Mouse (Mus musculus): ENCODE measurements around the gene Igdcc3. TPM values are rescaled to one million over a fixed set of nuclear protein-coding genes. Genes with fewer than 3 reads are reported as not detected.

Gene Igdcc3
- polyA plus RNA-seq, 1 experiment from 2014 or later = 4.4 TPM

DNA sequence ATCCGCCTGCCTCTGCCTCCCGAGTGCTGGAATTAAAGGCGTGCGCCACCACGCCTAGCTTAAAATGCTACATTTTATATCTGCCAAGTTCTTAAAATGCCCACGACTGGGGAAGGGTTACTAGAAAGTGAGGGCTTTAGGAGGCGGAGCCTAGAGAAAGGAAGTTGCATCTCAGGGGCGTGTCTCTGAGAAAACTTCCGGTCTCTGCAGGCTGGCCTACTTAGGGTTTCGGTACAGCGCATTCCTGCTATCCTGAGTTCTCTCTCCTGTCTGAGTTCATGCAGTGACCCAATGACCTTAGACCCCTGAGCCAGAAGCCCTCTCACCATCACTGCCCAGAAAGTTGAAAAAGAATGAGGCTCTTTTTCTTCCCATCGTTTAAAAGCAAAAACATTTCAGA lies 52.2 kb downstream of the Igdcc3 start:
- H3K9ac ChIP-seq (ENCODE audit: low read depth, low read length) = no peak overlapping the region
- no peak overlapping the region for H3K4me2 ChIP-seq (ENCODE audit: low read length)
- H3K36me3 ChIP-seq (ENCODE audit: control insufficient read depth, insufficient read depth, low read length) = no peaks in the 10 kb centered on the region
- no peak overlapping the region for H3K27ac ChIP-seq (ENCODE audit: low read depth, low read length)
- ATAC-seq = no peak
- H3K27me3 ChIP-seq (replicated peaks; ENCODE audit: control insufficient read depth, insufficient read depth, low read length) = no peaks in the 10 kb centered on the region
- H3K4me3 ChIP-seq (ENCODE audit: low read length) = no peak overlapping the region
- H3K4me1 ChIP-seq (ENCODE audit: control insufficient read depth, insufficient read depth, low read depth, low read length) = peaks cover 14% of the 10 kb centered on the region
- WGBS = 71% methylated on average over 12 of the region's 12 CpGs
- no peaks in the 10 kb centered on the region for H3K9me3 ChIP-seq (ENCODE audit: control insufficient read depth, low read length)

DNA sequence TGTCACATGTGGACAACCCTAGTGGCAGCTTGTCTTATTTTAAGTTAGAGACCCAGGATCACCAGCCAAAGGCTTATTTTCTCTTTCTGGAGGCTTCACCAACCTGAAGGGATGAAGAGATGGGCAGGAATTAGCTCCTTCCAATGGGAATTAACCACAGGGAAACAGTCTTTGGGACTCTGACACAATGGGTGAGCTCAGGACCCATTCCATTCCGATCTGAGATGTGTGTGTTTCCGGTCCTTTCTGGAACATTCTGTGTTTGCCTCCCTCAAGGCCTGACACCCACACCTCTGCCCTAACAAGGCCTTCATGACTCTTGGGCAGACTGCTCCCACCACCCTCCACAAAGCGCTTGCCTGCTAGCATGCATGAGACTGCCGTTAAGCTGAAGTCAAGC lies 54.1 kb downstream of the Igdcc3 start, which contains the start of gene Parp16:
Gene Parp16, plus strand, starts transcription at position 301 of the 400 bp plus-strand sequence.
- Histone ChIP-seq H3K9ac (ENCODE audit: low read depth, low read length) (peak within 1 kb of the TSS; percentile 47), H3K36me3 (ENCODE audit: control insufficient read depth, insufficient read depth, low read length) (no peaks in the 10 kb centered on the region), H3K27ac (ENCODE audit: low read depth, low read length) (peak within 1 kb of the TSS; percentile 85), H3K4me3 (ENCODE audit: low read length) (no peak within 1 kb of the TSS), H3K4me2 (ENCODE audit: low read length) (no peak within 1 kb of the TSS; the same call in 1 of the 2 replicates), H3K9me3 (ENCODE audit: control insufficient read depth, low read length) (no peaks in the 10 kb centered on the region), H3K4me1 (ENCODE audit: control insufficient read depth, insufficient read depth, low read depth, low read length) (peaks cover 14% of the 10 kb centered on the region), H3K27me3 (replicated peaks; ENCODE audit: control insufficient read depth, insufficient read depth, low read length) (no peaks in the 10 kb centered on the region)
- ATAC-seq = no peak
- WGBS = 76% methylated on average over 4 of the region's 4 CpGs

DNA sequence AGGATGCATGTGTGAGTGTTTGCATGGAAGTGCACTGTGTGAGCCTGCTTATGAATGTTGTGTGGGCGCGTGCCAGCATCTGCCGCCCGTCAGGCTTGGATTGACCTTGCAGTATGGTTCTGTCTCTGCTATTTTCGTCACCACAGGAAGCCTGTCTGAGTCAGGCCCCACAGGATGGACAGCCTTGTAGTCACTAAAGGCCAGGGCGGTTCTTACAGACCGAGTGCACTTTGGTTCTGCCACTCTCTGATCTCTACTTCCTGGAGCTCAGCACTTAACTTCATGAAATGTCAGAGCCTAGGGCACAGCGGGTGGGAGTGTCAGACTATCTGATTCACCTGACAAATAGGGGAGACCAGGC lies 54.6 kb downstream of the Igdcc3 start:
- Histone ChIP-seq H3K4me1 (ENCODE audit: control insufficient read depth, insufficient read depth, low read depth, low read length) (peaks cover 14% of the 10 kb centered on the region), H3K9ac (ENCODE audit: low read depth, low read length) (peak overlapping the region; percentile 47), H3K9me3 (ENCODE audit: control insufficient read depth, low read length) (no peaks in the 10 kb centered on the region), H3K4me2 (ENCODE audit: low read length) (no peak overlapping the region; the same call in 1 of the 2 replicates), H3K4me3 (ENCODE audit: low read length) (no peak overlapping the region), H3K36me3 (ENCODE audit: control insufficient read depth, insufficient read depth, low read length) (no peaks in the 10 kb centered on the region), H3K27me3 (replicated peaks; ENCODE audit: control insufficient read depth, insufficient read depth, low read length) (no peaks in the 10 kb centered on the region), H3K27ac (ENCODE audit: low read depth, low read length) (peak overlapping the region; percentile 85)
- no peak for ATAC-seq
- WGBS = 42% methylated on average over 8 of the region's 8 CpGs

DNA sequence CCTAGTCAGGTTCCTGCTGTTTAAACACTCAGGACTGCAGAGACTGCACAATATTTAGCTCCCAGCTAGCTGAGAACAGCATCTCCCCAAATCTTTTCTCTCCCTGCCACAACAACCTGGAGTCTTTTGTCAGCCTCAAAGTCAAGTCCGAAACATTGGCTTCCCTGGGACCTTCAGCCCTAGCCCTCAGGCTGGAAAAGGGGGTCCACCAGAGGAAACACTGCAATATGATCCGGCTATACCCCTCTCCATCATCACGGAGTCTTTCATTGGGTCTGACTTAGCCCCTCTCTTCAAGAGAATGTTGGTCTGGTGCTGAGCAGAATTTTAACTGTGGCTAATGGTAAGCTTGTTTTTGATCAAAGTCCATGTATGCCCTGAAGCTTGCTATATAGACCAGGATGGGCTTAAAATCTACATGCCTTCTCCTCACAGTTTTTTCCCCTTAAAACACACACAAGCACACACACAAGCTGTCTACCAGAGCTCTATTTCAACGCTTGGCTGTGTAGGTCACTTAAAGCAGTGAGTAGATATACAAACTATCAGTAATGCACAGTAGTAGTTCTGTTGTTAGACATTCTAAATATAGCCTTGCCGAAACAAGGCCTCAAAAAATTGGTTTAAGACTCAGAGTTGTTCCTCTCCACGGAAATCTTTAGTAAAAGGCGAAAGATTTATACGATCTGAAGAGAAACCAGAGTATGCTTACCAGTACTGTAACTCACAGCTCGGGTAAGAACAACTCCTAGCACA lies 55.2 kb downstream of the Igdcc3 start:
- peak overlapping the region; percentile 85 for H3K27ac ChIP-seq (ENCODE audit: low read depth, low read length)
- peak; percentile 89 for ATAC-seq
- no peaks in the 10 kb centered on the region for H3K9me3 ChIP-seq (ENCODE audit: control insufficient read depth, low read length)
- H3K4me1 ChIP-seq (ENCODE audit: control insufficient read depth, insufficient read depth, low read depth, low read length) = peaks cover 14% of the 10 kb centered on the region
- no peaks in the 10 kb centered on the region for H3K36me3 ChIP-seq (ENCODE audit: control insufficient read depth, insufficient read depth, low read length)
- peak overlapping the region; percentile 47 for H3K9ac ChIP-seq (ENCODE audit: low read depth, low read length)
- H3K4me3 ChIP-seq (ENCODE audit: low read length) = peak overlapping the region; percentile 14; the same call in 1 of the 2 replicates
- no peaks in the 10 kb centered on the region for H3K27me3 ChIP-seq (replicated peaks; ENCODE audit: control insufficient read depth, insufficient read depth, low read length)
- WGBS = 6% methylated on average over 9 of the region's 9 CpGs
- H3K4me2 ChIP-seq (ENCODE audit: low read length) = peak overlapping the region; percentile 45

DNA sequence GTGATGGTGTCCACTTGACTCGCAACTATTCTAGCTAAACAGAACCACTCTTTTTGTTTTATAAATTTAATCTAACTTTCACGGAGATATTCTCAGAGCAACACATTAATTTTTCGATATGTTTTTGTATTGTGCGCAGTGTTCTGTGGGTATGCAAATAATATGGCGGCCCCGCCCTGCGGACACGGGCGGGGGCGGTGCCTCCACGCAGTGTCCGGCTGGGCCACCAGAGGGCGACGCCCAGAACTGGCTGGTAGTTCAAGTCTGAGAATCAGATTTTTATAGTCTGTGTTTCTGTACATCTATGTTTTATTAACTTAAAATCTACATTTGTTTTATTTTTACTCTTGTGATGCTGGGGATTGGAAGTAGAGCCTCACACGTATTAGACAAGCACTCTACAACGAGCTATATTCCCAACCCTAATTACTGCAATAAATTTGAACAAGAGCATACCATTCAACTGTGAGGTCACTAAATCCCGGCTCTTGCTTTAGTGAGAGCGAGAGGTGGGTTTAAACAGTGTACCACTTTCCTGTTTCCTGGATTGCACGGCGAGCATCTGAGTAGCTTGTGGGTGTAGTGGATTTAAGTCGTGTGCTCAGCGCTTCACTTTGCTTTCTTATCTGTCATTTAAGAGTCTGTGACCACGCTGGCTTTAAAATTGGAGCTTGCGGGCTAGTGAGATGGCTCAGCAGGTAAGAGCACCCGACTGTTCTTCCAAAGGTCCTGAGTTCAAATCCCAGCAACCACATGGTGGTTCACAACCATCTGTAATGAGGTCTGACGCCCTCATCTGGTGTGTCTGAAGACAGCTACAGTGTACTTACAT lies 56.0 kb downstream of the Igdcc3 start:
- ATAC-seq = peak; percentile 79
- H3K9me3 ChIP-seq (ENCODE audit: control insufficient read depth, low read length) = no peaks in the 10 kb centered on the region
- peak overlapping the region; percentile 64 for H3K27ac ChIP-seq (ENCODE audit: low read depth, low read length)
- WGBS = 21% methylated on average over 26 of the region's 26 CpGs
- no peaks in the 10 kb centered on the region for H3K36me3 ChIP-seq (ENCODE audit: control insufficient read depth, insufficient read depth, low read length)
- peak overlapping the region; percentile 41; the same call in 1 of the 2 replicates for H3K9ac ChIP-seq (ENCODE audit: low read depth, low read length)
- H3K27me3 ChIP-seq (replicated peaks; ENCODE audit: control insufficient read depth, insufficient read depth, low read length) = no peaks in the 10 kb centered on the region
- peaks cover 12% of the 10 kb centered on the region for H3K4me1 ChIP-seq (ENCODE audit: control insufficient read depth, insufficient read depth, low read depth, low read length)
- H3K4me3 ChIP-seq (ENCODE audit: low read length) = peak overlapping the region; percentile 14; the same call in 1 of the 2 replicates
- peak overlapping the region; percentile 45 for H3K4me2 ChIP-seq (ENCODE audit: low read length)

DNA sequence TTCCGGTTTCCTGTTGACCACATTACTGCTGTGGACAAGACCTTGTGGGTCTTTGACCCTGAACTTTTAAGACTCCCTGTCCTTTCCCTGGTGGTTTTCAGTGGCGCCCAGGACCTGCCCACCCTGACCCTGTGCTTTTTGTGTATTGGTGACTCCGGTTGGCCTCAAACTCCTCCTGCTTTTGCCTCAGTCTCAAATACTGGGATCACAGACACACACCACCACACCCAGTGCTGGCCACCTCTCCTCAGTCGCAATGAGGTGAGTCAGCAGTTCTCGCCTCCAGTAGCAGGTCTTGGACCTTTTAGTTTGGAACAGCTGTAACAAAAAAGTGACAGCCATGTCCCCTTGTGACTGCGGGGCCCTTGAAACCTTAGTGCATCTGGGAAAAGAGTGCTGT lies 56.8 kb downstream of the Igdcc3 start:
- 86% methylated on average over 6 of the region's 6 CpGs for WGBS
- ATAC-seq = no peak
- Histone ChIP-seq H3K4me2 (ENCODE audit: low read length) (no peak overlapping the region), H3K4me1 (ENCODE audit: control insufficient read depth, insufficient read depth, low read depth, low read length) (peaks cover 12% of the 10 kb centered on the region), H3K9me3 (ENCODE audit: control insufficient read depth, low read length) (no peaks in the 10 kb centered on the region), H3K9ac (ENCODE audit: low read depth, low read length) (no peak overlapping the region), H3K27ac (ENCODE audit: low read depth, low read length) (no peak overlapping the region), H3K36me3 (ENCODE audit: control insufficient read depth, insufficient read depth, low read length) (no peaks in the 10 kb centered on the region), H3K4me3 (ENCODE audit: low read length) (no peak overlapping the region), H3K27me3 (replicated peaks; ENCODE audit: control insufficient read depth, insufficient read depth, low read length) (no peaks in the 10 kb centered on the region)

DNA sequence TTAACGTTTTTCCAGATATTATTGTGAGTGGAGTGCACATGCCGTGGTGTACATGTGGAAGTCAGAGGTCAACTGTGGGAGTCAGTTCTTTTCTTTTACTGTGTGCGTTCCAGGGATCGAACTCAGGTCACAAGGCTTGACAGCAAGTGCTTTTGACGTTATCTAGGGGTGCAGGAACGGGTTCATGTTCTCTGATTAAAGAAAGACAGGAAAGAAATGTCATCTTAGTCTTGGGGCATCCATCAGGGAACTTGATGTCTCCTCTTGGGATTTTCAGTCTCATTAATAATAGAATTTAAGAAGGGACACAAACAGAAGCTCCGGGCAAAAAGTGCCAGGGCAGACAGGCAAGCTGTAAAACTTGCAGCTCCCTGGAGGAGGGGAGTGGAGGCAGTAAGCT lies 58.7 kb downstream of the Igdcc3 start:
- H3K9ac ChIP-seq (ENCODE audit: low read depth, low read length) = no peak overlapping the region; the same call in 1 of the 2 replicates
- no peak overlapping the region for H3K4me3 ChIP-seq (ENCODE audit: low read length)
- ATAC-seq = no peak
- peaks cover 12% of the 10 kb centered on the region for H3K4me1 ChIP-seq (ENCODE audit: control insufficient read depth, insufficient read depth, low read depth, low read length)
- WGBS = 67% methylated on average over 7 of the region's 7 CpGs
- no peaks in the 10 kb centered on the region for H3K36me3 ChIP-seq (ENCODE audit: control insufficient read depth, insufficient read depth, low read length)
- no peak overlapping the region for H3K27ac ChIP-seq (ENCODE audit: low read depth, low read length)
- H3K9me3 ChIP-seq (ENCODE audit: control insufficient read depth, low read length) = no peaks in the 10 kb centered on the region
- H3K4me2 ChIP-seq (ENCODE audit: low read length) = no peak overlapping the region
- H3K27me3 ChIP-seq (replicated peaks; ENCODE audit: control insufficient read depth, insufficient read depth, low read length) = no peaks in the 10 kb centered on the region

DNA sequence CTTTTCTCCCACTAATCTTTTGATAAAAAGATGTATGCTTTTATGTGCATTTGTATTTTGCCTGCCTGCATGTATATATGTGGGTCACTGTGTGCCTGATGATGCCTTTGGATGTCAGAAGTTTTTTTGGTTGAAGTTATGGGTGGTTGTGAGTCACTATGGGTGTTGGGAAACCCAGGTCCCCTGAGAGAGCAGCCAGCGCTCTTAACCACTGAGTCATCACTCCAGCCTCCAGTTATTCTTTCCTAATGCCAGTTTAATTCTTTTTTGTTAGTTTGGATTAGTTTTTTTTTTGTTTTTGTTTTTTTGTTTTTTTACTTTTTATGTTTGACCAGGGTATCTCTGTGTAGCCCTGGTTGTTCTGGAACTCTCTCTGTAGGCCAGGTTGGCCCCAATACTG lies 59.6 kb downstream of the Igdcc3 start:
- Histone ChIP-seq H3K27ac (ENCODE audit: low read depth, low read length) (peak overlapping the region; percentile 23; the same call in 1 of the 2 replicates), H3K4me3 (ENCODE audit: low read length) (no peak overlapping the region), H3K4me1 (ENCODE audit: control insufficient read depth, insufficient read depth, low read depth, low read length) (peaks cover 7% of the 10 kb centered on the region), H3K4me2 (ENCODE audit: low read length) (no peak overlapping the region), H3K27me3 (replicated peaks; ENCODE audit: control insufficient read depth, insufficient read depth, low read length) (no peaks in the 10 kb centered on the region), H3K9ac (ENCODE audit: low read depth, low read length) (no peak overlapping the region), H3K9me3 (ENCODE audit: control insufficient read depth, low read length) (no peaks in the 10 kb centered on the region), H3K36me3 (ENCODE audit: control insufficient read depth, insufficient read depth, low read length) (no peaks in the 10 kb centered on the region)
- 77% methylated on average over 1 of the region's 1 CpGs for WGBS
- ATAC-seq = no peak

DNA sequence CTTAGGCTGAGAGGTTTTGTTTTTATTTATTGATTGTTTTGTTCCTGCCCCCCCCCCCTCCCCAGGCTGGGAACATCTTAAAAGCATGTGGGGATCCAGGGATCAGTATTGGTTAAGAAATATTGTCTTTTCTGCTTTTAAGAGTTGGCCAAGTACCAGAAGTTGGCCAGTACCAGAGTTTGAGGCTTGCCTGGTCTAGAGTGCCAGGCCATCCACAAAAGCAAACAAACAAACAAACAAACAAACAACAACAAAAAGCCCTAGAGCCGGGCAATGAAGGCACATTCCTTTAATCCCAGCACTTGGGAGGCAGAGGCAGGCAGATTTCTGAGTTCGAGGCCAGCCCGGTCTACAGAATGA lies 60.0 kb downstream of the Igdcc3 start:
- H3K9ac ChIP-seq (ENCODE audit: low read depth, low read length) = no peak overlapping the region
- H3K36me3 ChIP-seq (ENCODE audit: control insufficient read depth, insufficient read depth, low read length) = no peaks in the 10 kb centered on the region
- no peak overlapping the region for H3K4me3 ChIP-seq (ENCODE audit: low read length)
- no peak overlapping the region for H3K4me2 ChIP-seq (ENCODE audit: low read length)
- ATAC-seq = no peak
- H3K4me1 ChIP-seq (ENCODE audit: control insufficient read depth, insufficient read depth, low read depth, low read length) = peaks cover 3% of the 10 kb centered on the region
- WGBS = 50% methylated on average over 3 of the region's 3 CpGs
- H3K27me3 ChIP-seq (replicated peaks; ENCODE audit: control insufficient read depth, insufficient read depth, low read length) = no peaks in the 10 kb centered on the region
- H3K9me3 ChIP-seq (ENCODE audit: control insufficient read depth, low read length) = no peaks in the 10 kb centered on the region
- peak overlapping the region; percentile 90; the same call in 1 of the 2 replicates for H3K27ac ChIP-seq (ENCODE audit: low read depth, low read length)

Measured in hindbrain, embryonic 16.5 days (tissue).